14 mouse cellular contexts compared by ENCODE assay signal in genomic region chr4:59531172-59531571, GRCm38 (mm10). TPM values are rescaled to one million over a fixed set of nuclear protein-coding genes. Genes with fewer than 3 reads are reported as not detected.
DNase-seq lines count a peak whose midpoint lies in the region; ATAC-seq lines count a peak whose summit lies in the region.
"Had no signal": no experiment of that assay in that cellular context is flagged by ENCODE, and none has a peak within 500 bp of the region (broad histone marks: within the 10 kb centered on the region; RNA-seq: fewer than 3 reads in every experiment).

No protein-coding gene starts in this region.

- no peaks in the 10 kb centered on the region for H3K9me3 ChIP-seq in liver, embryonic 12.5 days (replicated peaks)
- H3K9me3 ChIP-seq: hindbrain, embryonic 12.5 days; limb, embryonic 12.5 days had no signal

- peak overlapping the region; percentile 31; the same call in 1 of the 2 replicates for H3K9ac ChIP-seq in liver, embryonic 12.5 days
- H3K9ac ChIP-seq: hindbrain, embryonic 12.5 days; limb, embryonic 12.5 days had no signal

- H3K36me3 ChIP-seq in liver, embryonic 12.5 days: 0 out of 2 replicates have a peak, but pooled peaks cover 4% of the 10 kb centered on the region
- H3K36me3 ChIP-seq: hindbrain, embryonic 12.5 days; limb, embryonic 12.5 days had no signal

- no peaks in the 10 kb centered on the region for H3K27me3 ChIP-seq in liver, embryonic 12.5 days (replicated peaks)
- H3K27me3 ChIP-seq: hindbrain, embryonic 12.5 days; limb, embryonic 12.5 days had no signal

- WGBS in liver, embryonic 12.5 days (ENCODE audit: insufficient replicate concordance): 61% methylated on average over 1 of the region's 1 CpGs

- H3K4me2 ChIP-seq in liver, embryonic 12.5 days: peak overlapping the region; percentile 32
- H3K4me2 ChIP-seq: hindbrain, embryonic 12.5 days; limb, embryonic 12.5 days had no signal

- DNase-seq in lung, postnatal 36 days: peak; percentile 32
- DNase-seq in lung, postnatal 10 days: no peak
- DNase-seq in right cerebral cortex, adult 2 months (ENCODE audit: low spot score in 2 of 2): no peak
- no peak for DNase-seq in ovary, postnatal 14 days (ENCODE audit: low spot score)
- DNase-seq in layer of hippocampus, postnatal 25 days (ENCODE audit: extremely low spot score in 1 of 2, low spot score in 1 of 2): no peak
- DNase-seq: adrenal gland, postnatal 10 days; cerebellum, adult 9-11 months; layer of hippocampus, postnatal 36 days had no signal

- ATAC-seq in common myeloid progenitor, adult 5-6 weeks (replicated peaks; ENCODE audit: low read depth, poor library complexity, severe bottlenecking): peak; percentile 58
- ATAC-seq in liver, embryonic 12.5 days: peak; percentile 54
- ATAC-seq in neutrophil, adult 5-6 weeks (ENCODE audit: extremely low read depth, insufficient number of reproducible peaks, low FRiP score, poor library complexity, severe bottlenecking): peak; percentile 95

- H3K4me3 ChIP-seq in liver, embryonic 12.5 days: no peak overlapping the region
- H3K4me3 ChIP-seq: hindbrain, embryonic 12.5 days; limb, embryonic 12.5 days had no signal

- H3K27ac ChIP-seq in liver, embryonic 12.5 days: peak overlapping the region; percentile 88
- H3K27ac ChIP-seq: hindbrain, embryonic 12.5 days; limb, embryonic 12.5 days; macrophage had no signal

- peaks cover 86% of the 10 kb centered on the region for H3K4me1 ChIP-seq in liver, embryonic 12.5 days
- H3K4me1 ChIP-seq: hindbrain, embryonic 12.5 days; limb, embryonic 12.5 days had no signal

RNA-seq across cellular contexts. Expression of gene Ptbp3, which starts 18.0 kb away (rescaled TPM):
- total RNA-seq in common myeloid progenitor, adult 5-6 weeks (2017): 230 and 244 TPM in 2 replicates
- 60.2 and 62.6 TPM in 2 replicates for polyA plus RNA-seq in liver, embryonic 12.5 days (2016; fragmentation: Nextera tagmentation; extraction: Ambion mirVana)
- 319 and 353 TPM in 2 replicates for total RNA-seq in neutrophil, adult 5-6 weeks (2017)
- total RNA-seq in layer of hippocampus, postnatal 25 days (2021): 10 to 100 TPM; 30.0 to 37.7 TPM

RNA-seq across cellular contexts. Expression of gene Hsdl2, which starts 50.2 kb away (rescaled TPM):
- 30.1 and 46.0 TPM in 2 replicates for total RNA-seq in common myeloid progenitor, adult 5-6 weeks (2017)
- 18.8 TPM in 2 replicates for polyA plus RNA-seq in liver, embryonic 12.5 days (2016; fragmentation: Nextera tagmentation; extraction: Ambion mirVana)
- total RNA-seq in neutrophil, adult 5-6 weeks (2017): 17.7 and 19.1 TPM in 2 replicates
- 10 to 100 TPM; 28.0 to 28.1 TPM for total RNA-seq in layer of hippocampus, postnatal 25 days (2021)
